Mouse (Mus musculus): ENCODE measurements around the gene Thada.

DNA sequence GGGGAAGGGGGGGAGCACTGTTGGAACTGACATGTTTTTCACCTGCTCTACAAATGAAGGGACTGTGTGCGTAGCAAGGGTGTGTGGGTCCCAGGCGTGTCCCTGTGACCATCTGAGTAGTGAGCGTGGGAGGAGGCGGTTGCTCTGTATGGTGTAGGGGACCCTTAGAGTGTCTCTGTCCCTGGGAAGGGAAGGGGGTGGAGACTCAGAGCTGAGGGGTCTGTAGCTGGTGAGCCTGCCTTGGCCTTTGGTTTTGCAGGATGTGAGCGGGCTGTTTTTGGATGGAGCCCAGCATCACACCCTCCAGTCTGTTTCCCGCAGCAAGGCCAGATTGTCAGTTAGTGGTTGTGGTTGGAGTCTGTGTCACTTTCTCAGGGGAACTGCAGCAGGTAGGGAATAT is 324.3 kb downstream of the Thada start:
- no peak for TF ChIP-seq EP300 (IDR thresholded peaks at IDR 0.05)
- no peak for TF ChIP-seq CTCF (IDR thresholded peaks at IDR 0.05)
